Mouse (Mus musculus) neural tube, embryonic 11.5 days (tissue): ENCODE measurements around the gene Gadd45g. TPM values are rescaled to one million over a fixed set of nuclear protein-coding genes. Genes with fewer than 3 reads are reported as not detected.

Experiments
- ATAC-seq: fragments of 200-750 bp; cut with Nextera tagmentation; 2 replicates; pipeline ENCODE4 v1.8.0; 2017; ENCODE audit warnings: moderate number of reproducible peaks, mild to moderate bottlenecking, moderate TSS enrichment, moderate library complexity; ENCODE audit not compliant: insufficient read depth, low FRiP score, low TSS enrichment
- DNase-seq: peaks from one replicate; pipeline ENCODE4 v3.0.0-alpha.2; 2015; ENCODE audit warnings: low spot score
- H3K27ac ChIP-seq: fragments of 300-500 bp; sonication (generic); 2 replicates; pipeline ENCODE4 v1.5.1; 2014; ENCODE audit warnings: low read depth, mild to moderate bottlenecking, low read length
- H3K27me3 ChIP-seq: fragments of 300-500 bp; sonication (generic); 2 replicates; pipeline ENCODE4 v1.6.1; 2014; ENCODE audit warnings: mild to moderate bottlenecking, low read length, mixed read lengths; ENCODE audit not compliant: control insufficient read depth, insufficient read depth
- H3K36me3 ChIP-seq: fragments of 300-500 bp; sonication (generic); 2 replicates; pipeline ENCODE4 v1.6.1; 2014; ENCODE audit warnings: mild to moderate bottlenecking, low read length, moderate library complexity, mixed read lengths; ENCODE audit not compliant: control insufficient read depth, insufficient read depth
- H3K4me1 ChIP-seq: fragments of 300-500 bp; sonication (generic); 2 replicates; pipeline ENCODE4 v1.6.1; 2014; ENCODE audit warnings: low read length, mixed read lengths; ENCODE audit not compliant: control insufficient read depth, insufficient read depth
- H3K4me2 ChIP-seq: fragments of 300-500 bp; sonication (generic); 2 replicates; pipeline ENCODE4 v1.6.1; 2014; ENCODE audit warnings: low read depth, mild to moderate bottlenecking, moderate library complexity
- H3K4me3 ChIP-seq: fragments of 300-500 bp; sonication (generic); 2 replicates; pipeline ENCODE4 v1.5.1; 2014; ENCODE audit warnings: low read depth, low read length
- H3K9ac ChIP-seq: fragments of 300-500 bp; sonication (generic); 2 replicates; pipeline ENCODE4 v1.6.1; 2014; ENCODE audit warnings: mild to moderate bottlenecking, low read length
- H3K9me3 ChIP-seq: fragments of 300-500 bp; sonication (generic); 2 replicates; pipeline ENCODE4 v1.6.1; 2016; ENCODE audit warnings: low read length; ENCODE audit not compliant: control insufficient read depth
- WGBS: fragments of 180-500 bp; shearing (Covaris S2); extraction: QIAGEN DNeasy Blood & Tissue Kit; methylation state at CpG from one replicate; pipeline ENCODE4 v1.1.7; 2014; 5-methylcytosine and 5-hydroxymethylcytosine counted together
- polyA plus RNA-seq: library from polyadenylated mRNA; unstranded; fragments of >200 nt; fragmentation: Nextera tagmentation; extraction: Ambion mirVana; gene quantifications from 2 replicates; pipeline ENCODE4 v1.2.1, GENCODE M21; 2014

Gadd45g gene
- polyA plus RNA-seq, 1 experiment from 2014 or later, result 170 TPM

DNA sequence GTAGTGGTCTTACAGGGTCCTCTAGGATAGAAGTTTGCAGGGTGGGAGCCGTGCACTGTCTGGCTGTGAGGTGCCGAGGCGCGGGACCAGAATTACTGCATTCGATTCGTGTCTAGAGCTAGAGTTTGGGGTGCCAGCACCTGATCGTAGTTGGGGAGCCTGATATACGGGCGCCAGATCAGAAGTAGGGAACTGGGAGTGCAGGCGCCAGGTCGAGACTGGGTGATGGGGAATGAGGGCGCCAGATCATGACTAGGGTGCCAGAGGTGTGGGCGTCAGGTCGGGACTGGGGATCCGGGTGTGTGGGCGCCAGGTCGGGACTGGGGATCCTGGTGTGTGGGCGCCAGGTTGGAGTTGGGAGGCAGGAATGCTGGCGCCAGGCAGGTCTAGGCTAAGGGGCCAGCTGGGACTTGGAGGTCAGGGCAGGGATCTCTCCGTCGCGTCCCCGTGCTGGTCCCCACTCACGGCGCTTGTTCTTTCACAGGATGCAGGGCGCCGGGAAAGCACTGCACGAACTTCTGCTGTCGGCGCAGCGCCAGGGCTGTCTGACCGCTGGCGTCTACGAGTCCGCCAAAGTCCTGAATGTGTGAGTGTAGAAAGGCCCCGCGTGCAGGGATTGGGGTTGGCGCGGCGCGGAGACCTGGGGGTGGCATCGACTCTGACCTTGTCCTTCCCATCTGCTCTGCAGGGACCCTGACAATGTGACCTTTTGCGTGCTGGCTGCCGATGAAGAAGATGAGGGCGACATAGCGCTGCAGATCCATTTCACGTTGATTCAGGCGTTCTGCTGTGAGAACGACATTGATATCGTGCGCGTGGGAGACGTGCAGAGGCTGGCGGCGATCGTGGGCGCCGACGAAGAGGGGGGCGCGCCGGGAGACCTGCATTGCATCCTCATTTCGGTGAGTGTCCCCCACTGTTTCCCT is 653 bp downstream of the Gadd45g start:
- H3K9ac ChIP-seq, result peak overlapping the region; percentile 79
- peaks cover 22% of the 10 kb centered on the region for H3K4me1 ChIP-seq
- no peaks in the 10 kb centered on the region for H3K9me3 ChIP-seq
- H3K27ac ChIP-seq, result peak overlapping the region; percentile 85
- DNase-seq, result peak; percentile 62
- H3K27me3 ChIP-seq, result peaks cover 28% of the 10 kb centered on the region
- WGBS, result under 1% methylated on average over 60 of the region's 63 CpGs
- 0 out of 2 replicates have a peak, but pooled peaks have one; percentile 1 for ATAC-seq
- H3K4me2 ChIP-seq, result peak overlapping the region; percentile 83
- no peaks in the 10 kb centered on the region for H3K36me3 ChIP-seq
- peak overlapping the region; percentile 73 for H3K4me3 ChIP-seq

DNA sequence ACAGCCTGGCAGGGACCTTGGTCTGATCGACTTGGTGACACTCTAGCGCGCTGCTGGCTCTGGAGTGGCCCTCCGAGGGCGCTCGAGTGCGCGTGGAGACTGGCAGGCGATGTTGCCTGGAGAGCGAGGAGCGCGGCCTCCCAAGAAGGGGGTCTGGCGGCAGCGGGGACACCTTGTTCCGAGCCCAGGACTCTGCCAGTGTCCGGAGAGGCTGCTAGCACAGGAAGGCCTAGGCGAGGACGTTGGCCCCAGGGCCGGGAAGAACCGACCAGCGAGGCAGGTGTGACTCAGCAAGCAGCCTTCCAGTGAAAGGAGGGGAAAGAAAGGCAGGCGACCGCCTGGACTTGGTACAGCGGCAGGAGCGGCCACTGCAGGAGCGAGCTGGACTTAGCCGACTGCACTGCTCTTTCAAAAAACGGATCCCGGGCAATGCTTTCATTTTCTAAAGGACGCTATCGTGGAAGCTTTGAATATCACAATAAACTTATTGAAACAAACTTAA is 1.6 kb downstream of the Gadd45g start:
- no peak for ATAC-seq
- WGBS, result under 1% methylated on average over 31 of the region's 31 CpGs
- peaks cover 24% of the 10 kb centered on the region for H3K27me3 ChIP-seq

DNA sequence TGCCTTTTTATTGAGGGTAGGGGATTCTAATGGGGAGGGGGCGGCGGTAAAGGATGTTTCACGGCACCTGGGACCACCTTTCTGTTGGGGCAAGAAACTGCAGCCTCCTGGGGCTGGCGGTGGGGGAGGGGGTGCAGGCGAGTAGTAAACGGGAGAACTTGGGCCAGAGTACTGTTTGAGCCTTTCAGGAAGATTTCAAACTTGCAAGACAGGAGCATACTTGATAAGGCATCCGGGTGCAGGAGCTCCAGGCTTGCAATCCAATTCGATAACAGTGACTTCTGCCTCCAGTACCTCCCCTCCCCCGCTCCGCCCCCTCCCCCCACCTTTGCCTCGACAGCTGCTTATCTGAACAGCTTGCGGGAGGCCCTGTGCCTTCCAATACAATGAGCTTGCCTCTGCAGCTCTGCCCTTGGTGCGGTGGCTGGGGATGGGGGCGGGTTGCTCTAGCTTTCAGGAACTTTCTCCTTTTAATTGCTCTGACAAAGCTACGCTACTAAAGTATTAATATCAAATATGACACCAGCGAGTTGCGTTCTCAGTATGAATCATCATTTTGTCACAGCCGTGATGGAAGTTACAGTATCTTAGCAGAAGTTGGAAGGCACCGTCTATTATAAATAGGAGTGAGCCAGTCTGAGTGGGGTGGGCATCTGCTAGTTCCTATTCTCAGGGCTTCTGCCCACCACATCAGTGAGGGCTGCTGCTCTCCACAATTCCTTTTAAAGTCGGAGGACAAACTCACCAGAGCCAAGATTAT is 2.2 kb downstream of the Gadd45g start:
- H3K4me3 ChIP-seq, result peak overlapping the region; percentile 73
- H3K9me3 ChIP-seq, result no peaks in the 10 kb centered on the region
- no peaks in the 10 kb centered on the region for H3K36me3 ChIP-seq
- DNase-seq (peak; percentile 71), ATAC-seq (peak; percentile 10)
- H3K27ac ChIP-seq, result peak overlapping the region; percentile 85
- peaks cover 17% of the 10 kb centered on the region for H3K27me3 ChIP-seq
- H3K9ac ChIP-seq, result peak overlapping the region; percentile 79
- H3K4me2 ChIP-seq, result peak overlapping the region; percentile 83
- H3K4me1 ChIP-seq, result peaks cover 16% of the 10 kb centered on the region
- WGBS, result 2% methylated on average over 20 of the region's 20 CpGs

More for the DNA sequence above, 1.6 kb downstream of the Gadd45g start:
- peak overlapping the region; percentile 73 for H3K4me3 ChIP-seq
- peak; percentile 80 for DNase-seq
- H3K4me1 ChIP-seq, result peaks cover 13% of the 10 kb centered on the region
- H3K36me3 ChIP-seq, result no peaks in the 10 kb centered on the region
- no peaks in the 10 kb centered on the region for H3K9me3 ChIP-seq
- peak overlapping the region; percentile 85 for H3K27ac ChIP-seq
- peak overlapping the region; percentile 83 for H3K4me2 ChIP-seq
- H3K9ac ChIP-seq, result peak overlapping the region; percentile 79

DNA sequence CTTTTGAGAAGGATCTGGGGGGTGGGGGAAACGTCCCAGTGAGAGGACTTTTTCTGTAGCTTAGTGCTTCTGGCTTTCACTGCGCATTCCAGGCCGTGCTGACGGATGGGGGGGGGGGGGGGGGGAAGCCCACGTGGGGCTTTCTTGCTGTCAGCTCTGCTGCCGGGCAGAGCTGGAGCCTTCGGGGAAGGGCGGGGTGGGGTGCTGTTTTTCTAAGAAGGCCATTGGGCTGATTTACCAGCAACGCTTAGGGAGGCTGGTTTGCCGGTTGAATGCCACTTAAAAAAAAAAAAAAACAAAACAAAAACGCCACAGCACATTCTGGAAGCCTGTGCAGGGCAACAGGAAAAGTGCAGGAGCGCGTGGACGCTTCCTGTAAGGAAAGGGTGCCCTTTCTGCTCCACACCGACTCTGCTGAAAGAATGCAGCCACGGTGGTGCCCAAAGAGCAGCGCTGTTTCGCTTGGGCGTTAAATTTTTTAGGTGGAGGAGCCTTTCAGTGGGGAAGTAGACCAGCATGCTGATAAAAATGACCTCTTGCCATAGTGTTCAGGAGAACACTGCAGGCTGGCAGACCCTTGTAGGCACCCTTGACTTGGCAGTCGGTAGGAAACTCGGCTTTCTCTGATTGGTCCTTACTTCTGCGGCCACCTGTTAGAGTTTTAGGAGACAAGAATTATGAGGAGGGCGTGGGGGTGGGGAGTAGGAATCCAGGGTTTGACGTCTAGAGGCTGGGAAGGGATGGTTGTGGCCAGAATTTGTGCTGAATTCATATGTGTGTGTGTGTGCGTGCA is 3.0 kb downstream of the Gadd45g start:
- peak overlapping the region; percentile 85 for H3K27ac ChIP-seq
- H3K4me1 ChIP-seq, result peaks cover 16% of the 10 kb centered on the region
- no peaks in the 10 kb centered on the region for H3K9me3 ChIP-seq
- ATAC-seq, result no peak; the same call in 1 of the 2 replicates
- peaks cover 11% of the 10 kb centered on the region for H3K27me3 ChIP-seq
- 0 out of 2 replicates have a peak overlapping the region, but pooled peaks have one; percentile 2 for H3K9ac ChIP-seq
- H3K36me3 ChIP-seq, result no peaks in the 10 kb centered on the region
- WGBS, result 5% methylated on average over 24 of the region's 25 CpGs
- peak overlapping the region; percentile 83 for H3K4me2 ChIP-seq
- peak overlapping the region; percentile 73 for H3K4me3 ChIP-seq
- DNase-seq, result peak; percentile 72

DNA sequence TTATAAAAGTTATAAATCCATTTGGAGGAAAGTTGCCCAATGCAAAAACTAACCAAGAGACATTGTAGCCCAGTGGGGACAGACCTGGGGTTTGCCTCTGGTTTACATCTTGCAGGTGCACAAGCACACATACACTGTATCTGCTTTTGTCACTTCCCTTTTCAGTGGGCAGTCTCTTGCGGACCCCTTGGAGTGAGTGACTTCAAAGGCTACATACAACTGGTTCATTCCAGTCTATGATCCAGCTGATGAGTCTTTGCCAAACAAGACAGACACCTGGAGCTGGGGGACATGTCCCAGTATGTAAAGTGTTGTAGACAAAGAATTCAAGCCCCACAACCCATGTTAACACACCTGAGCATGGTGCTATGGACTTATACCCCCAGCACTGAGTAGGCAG is 4.1 kb downstream of the Gadd45g start:
- Histone ChIP-seq H3K27me3 (peaks cover 11% of the 10 kb centered on the region; the same call in 1 of the 2 replicates), H3K9ac (no peak overlapping the region)

DNA sequence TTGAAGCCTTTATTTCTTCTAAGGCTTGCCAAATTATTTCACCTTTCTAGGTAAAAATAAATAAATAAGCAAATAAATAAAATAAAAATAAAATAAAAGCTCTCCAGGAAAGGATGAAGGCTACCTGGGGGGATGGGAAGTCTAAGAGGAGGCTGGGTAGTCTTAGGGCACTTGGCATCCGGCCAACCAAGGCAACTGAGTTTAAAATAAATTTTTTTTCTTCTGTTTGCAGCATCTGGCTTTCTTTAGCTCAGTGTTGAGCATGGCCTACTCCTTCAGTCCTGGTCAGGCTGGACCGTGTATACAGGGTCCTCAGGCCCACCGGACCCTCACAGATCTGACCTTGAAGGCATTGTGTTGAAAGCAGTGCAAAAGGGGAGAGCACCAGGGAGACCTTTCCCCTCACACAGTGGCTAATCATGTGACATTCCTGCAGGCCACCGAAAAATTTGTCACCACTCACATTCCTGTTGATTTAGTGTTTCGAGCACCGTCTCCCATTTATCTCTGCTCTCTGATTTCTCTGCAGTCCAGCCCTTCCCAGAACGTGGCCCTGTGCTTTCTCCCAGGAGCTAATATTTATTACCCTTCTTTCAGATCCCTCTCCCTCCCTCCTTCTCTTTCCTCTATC is 6.2 kb downstream of the Gadd45g start:
- Histone ChIP-seq H3K36me3 (no peaks in the 10 kb centered on the region), H3K4me1 (peaks cover 16% of the 10 kb centered on the region), H3K4me2 (no peak overlapping the region), H3K27ac (no peak overlapping the region), H3K9ac (no peak overlapping the region), H3K27me3 (peaks cover 11% of the 10 kb centered on the region; the same call in 1 of the 2 replicates), H3K4me3 (no peak overlapping the region), H3K9me3 (no peaks in the 10 kb centered on the region)
- 23% methylated on average over 7 of the region's 7 CpGs for WGBS
- DNase-seq, result no peak
- no peak for ATAC-seq

More for the DNA sequence above, 4.1 kb downstream of the Gadd45g start:
- Histone ChIP-seq H3K4me3 (no peak overlapping the region), H3K27ac (no peak overlapping the region), H3K4me2 (no peak overlapping the region), H3K9me3 (no peaks in the 10 kb centered on the region), H3K36me3 (no peaks in the 10 kb centered on the region), H3K4me1 (peaks cover 16% of the 10 kb centered on the region)
- no peak for DNase-seq
- no peak for ATAC-seq
- WGBS, result 80% methylated on average over 1 of the region's 1 CpGs

DNA sequence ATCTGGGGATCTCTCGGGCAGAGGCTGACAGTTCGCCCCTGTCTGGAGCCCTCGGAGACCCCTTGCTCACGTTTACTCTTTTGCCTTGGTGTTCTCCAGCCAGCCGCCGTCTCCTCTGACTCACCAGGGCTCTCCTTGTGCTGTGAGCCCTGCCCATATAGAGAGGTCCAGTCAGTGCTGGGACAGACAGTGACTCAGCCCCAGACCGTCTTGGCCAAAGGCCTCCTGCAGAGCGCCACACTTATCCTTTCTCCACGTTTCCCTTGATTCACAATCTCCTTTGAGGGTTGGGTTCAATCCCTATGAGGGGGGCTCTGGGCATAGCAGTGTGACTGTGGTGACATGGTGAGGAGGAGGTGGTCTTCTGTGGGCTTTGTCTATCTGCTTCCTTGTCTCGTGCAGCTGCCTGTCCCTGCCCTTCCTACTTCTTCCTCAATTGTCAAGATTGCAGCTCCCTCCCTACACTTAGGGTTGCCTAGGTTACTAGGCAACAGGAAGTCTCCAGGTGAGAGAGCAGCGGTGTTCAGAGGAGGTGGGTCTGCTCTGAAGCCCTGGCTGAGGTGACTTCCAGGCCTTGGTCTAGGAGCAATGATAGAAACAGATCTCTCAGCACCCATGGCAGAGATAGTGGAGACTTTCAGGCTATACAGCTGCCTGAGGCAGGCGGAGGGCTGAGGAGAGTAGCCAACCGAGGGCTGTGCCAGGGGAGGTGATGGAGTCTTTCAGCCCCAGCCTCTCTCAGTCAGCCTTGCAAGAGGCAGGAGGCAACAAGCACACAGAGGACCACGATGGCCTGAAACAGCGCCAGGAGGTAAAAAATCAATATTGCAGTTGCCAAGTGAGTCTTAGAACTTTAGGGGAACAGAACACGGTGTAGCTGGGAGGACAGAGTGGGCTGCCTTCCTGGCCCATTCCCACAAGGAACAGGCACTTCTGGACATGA is 7.1 kb downstream of the Gadd45g start:
- H3K27ac ChIP-seq, result no peak overlapping the region
- H3K4me3 ChIP-seq, result no peak overlapping the region
- ATAC-seq (no peak), DNase-seq (no peak)
- H3K9me3 ChIP-seq, result no peaks in the 10 kb centered on the region
- peaks cover 12% of the 10 kb centered on the region for H3K4me1 ChIP-seq
- no peaks in the 10 kb centered on the region for H3K36me3 ChIP-seq
- H3K4me2 ChIP-seq, result no peak overlapping the region
- peaks cover 11% of the 10 kb centered on the region; the same call in 1 of the 2 replicates for H3K27me3 ChIP-seq
- WGBS, result 19% methylated on average over 16 of the region's 16 CpGs
- no peak overlapping the region for H3K9ac ChIP-seq
